Mouse (Mus musculus) inflammation-experienced regulatory T-cells, adult 16 weeks (primary cell): ENCODE measurements around the gene Anapc15. TPM values are rescaled to one million over a fixed set of nuclear protein-coding genes. Genes with fewer than 3 reads are reported as not detected.

Experiments
- polyA plus RNA-seq: library from polyadenylated mRNA; unstranded; fragments of 100-300 nt; shearing (Covaris generic); gene quantifications from one replicate; pipeline ENCODE4 v1.2.1, GENCODE M21; 2017

Gene Anapc15
- polyA plus RNA-seq: 43.1 TPM

GRCm38 (mm10) chr7:101863415-101863814 is at the start of gene Anapc15:
Gene Anapc15 (plus strand): TSS chr7:101863715.

GRCm38 (mm10) chr7:101817861-101818401 is 45.6 kb upstream of the Anapc15 start, which contains the start of gene Phox2a:
Gene Phox2a (plus strand): TSS chr7:101818313.

GRCm38 (mm10) chr7:101837606-101838471 is 25.7 kb upstream of the Anapc15 start, which contains the start of gene Inppl1:
Gene Inppl1 (minus strand): TSS chr7:101838229.

GRCm38 (mm10) chr7:101857094-101857493 is 6.4 kb upstream of the Anapc15 start, which contains the start of gene Folr2:
Gene Folr2 (minus strand): TSS chr7:101857194.

GRCm38 (mm10) chr7:101870629-101871028 is 7.1 kb downstream of the Anapc15 start, which contains the start of gene Folr1:
Gene Folr1 (minus strand): TSS chr7:101870788.

GRCm38 (mm10) chr7:101905561-101906286 is 42.2 kb downstream of the Anapc15 start, which contains the start of gene Lamtor1:
Gene Lamtor1 (plus strand): TSS chr7:101905904.

GRCm38 (mm10) chr7:101906287-101906681 is 42.8 kb downstream of the Anapc15 start, which contains the start of gene Tomt:
Gene Tomt (minus strand): TSS chr7:101906359.

GRCm38 (mm10) chr7:101933751-101934240 is 70.3 kb downstream of the Anapc15 start, which contains the start of the genes Lrrc51 and Numa1:
Gene Lrrc51 (minus strand): TSS chr7:101933895.
Gene Numa1 (plus strand): TSS chr7:101934111.

Other genes starting within 250 kb of the Anapc15 start
- 32.8 TPM for gene Clpb, start 200.1 kb upstream of the Anapc15 start, polyA plus RNA-seq
- not detected for gene Phox2a, start 45.4 kb upstream of the Anapc15 start, polyA plus RNA-seq
- 10.6 TPM for gene Inppl1, start 25.5 kb upstream of the Anapc15 start, polyA plus RNA-seq
- not detected for gene Folr2, start 6.5 kb upstream of the Anapc15 start, polyA plus RNA-seq
- not detected for gene Folr1, start 7.1 kb downstream of the Anapc15 start, polyA plus RNA-seq
- 152 TPM for gene Lamtor1, start 42.2 kb downstream of the Anapc15 start, polyA plus RNA-seq
- 0.83 TPM for gene Tomt, start 42.6 kb downstream of the Anapc15 start, polyA plus RNA-seq
- gene Lrrc51, start 70.2 kb downstream of the Anapc15 start, polyA plus RNA-seq: 4.7 TPM
- 255 TPM for gene Numa1, start 70.4 kb downstream of the Anapc15 start, polyA plus RNA-seq
- gene Il18bp, start 155.0 kb downstream of the Anapc15 start, polyA plus RNA-seq: 5.4 TPM
- gene Rnf121, start 201.8 kb downstream of the Anapc15 start, polyA plus RNA-seq: 27.4 TPM
- 28.8 TPM for gene Xndc1, start 201.8 kb downstream of the Anapc15 start, polyA plus RNA-seq
- gene Xntrpc, start 202.0 kb downstream of the Anapc15 start, polyA plus RNA-seq: 1.5 TPM
- 0.15 TPM for gene Trpc2, start 219.4 kb downstream of the Anapc15 start, polyA plus RNA-seq
- gene Art1, start 238.0 kb downstream of the Anapc15 start, polyA plus RNA-seq: not detected
- gene Art5, start 245.8 kb downstream of the Anapc15 start, polyA plus RNA-seq: 1.4 TPM